Mouse (Mus musculus) monocyte, adult 2 months (primary cell): ENCODE results near the gene Fer1l4.
A peak's percentile ranks its signal among the peaks of the same experiment; 100 is the strongest.

ENCODE experiments used
- DNase-seq, 2 experiments: peaks; one replicate each; pipeline ENCODE4 v3.0.0; 2022; ENCODE audit warnings: low spot score in 2 of 2, low read depth in 1 of 2

Gene Fer1l4

GRCm38 (mm10) chr2:156018106-156018505 lies 34.6 kb downstream of the Fer1l4 start:
- no peak for DNase-seq

GRCm38 (mm10) chr2:156007888-156008532 lies 44.7 kb downstream of the Fer1l4 start, which contains the start of the genes 6430550D23Rik and Ergic3:
TSS of gene 6430550D23Rik (minus strand) at chr2:156007977.
TSS of gene Ergic3 (plus strand) at chr2:156008045.
- peak; percentile 97 to 98 for DNase-seq

DNA sequence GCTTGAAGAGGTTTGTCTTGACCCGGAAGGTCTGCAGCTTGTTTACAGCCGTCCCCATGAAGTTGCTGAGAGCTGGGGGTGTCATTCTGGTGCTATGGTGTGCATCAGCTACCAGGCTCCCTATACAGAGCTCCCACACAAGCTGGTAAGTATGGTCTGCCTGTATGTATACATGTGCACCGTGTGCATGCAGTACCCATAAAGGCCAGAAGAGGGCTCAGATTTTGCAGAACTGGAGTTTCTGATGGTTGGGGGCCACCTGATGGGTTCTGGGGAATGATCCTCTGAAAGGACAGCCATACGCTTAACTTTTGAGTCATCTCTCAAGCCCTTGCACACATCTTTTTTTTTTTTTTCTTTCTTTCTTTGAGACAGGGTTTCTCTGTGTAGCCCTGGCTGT lies 47.4 kb downstream of the Fer1l4 start:
- DNase-seq = no peak

- DNase-seq = no peak
Observed at GRCm38 (mm10) chr2:155991863-155992321, 60.9 kb downstream of the Fer1l4 start.

GRCm38 (mm10) chr2:155991151-155991550 lies 61.6 kb downstream of the Fer1l4 start:
- no peak for DNase-seq

GRCm38 (mm10) chr2:155989085-155989484 lies 63.7 kb downstream of the Fer1l4 start:
- no peak for DNase-seq

DNA sequence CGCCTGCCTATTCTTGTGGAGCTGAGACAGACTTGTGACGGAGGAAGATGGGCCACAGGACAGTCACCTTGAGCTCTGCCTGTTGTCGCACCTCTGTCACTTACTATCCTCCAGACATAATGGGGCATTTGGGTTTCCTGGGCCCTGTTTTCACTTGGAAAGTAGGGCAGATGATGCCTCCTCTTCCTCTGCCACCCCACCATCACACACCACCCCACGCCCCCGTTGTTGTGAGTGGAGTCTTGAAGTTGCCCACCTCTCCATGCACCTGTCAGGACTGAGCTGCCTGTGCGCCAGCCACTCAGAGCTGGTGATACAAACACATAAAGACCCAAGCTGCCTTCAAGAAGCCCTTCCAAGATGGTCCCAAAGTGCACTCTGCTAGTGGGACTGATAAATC lies 65.6 kb downstream of the Fer1l4 start:
- no peak for DNase-seq

DNA sequence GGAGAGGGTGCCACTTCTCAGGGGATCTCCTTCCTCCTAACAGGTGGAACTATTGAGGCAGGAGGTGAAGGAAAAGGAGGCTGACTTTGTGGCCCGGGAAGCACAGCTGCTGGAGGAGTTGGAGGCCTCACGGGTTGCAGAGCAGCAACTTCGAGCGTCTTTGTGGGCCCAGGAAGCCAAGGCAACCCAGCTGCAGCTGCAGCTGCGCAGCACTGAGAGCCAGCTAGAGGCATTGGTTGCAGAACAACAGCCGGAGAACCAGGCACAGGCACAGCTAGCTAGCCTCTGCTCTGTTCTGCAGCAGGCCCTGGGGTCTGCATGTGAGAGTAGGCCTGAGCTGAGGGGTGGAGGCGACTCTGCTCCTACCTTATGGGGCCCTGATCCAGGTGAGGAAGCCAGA lies 67.0 kb downstream of the Fer1l4 start:
- DNase-seq = no peak

DNA sequence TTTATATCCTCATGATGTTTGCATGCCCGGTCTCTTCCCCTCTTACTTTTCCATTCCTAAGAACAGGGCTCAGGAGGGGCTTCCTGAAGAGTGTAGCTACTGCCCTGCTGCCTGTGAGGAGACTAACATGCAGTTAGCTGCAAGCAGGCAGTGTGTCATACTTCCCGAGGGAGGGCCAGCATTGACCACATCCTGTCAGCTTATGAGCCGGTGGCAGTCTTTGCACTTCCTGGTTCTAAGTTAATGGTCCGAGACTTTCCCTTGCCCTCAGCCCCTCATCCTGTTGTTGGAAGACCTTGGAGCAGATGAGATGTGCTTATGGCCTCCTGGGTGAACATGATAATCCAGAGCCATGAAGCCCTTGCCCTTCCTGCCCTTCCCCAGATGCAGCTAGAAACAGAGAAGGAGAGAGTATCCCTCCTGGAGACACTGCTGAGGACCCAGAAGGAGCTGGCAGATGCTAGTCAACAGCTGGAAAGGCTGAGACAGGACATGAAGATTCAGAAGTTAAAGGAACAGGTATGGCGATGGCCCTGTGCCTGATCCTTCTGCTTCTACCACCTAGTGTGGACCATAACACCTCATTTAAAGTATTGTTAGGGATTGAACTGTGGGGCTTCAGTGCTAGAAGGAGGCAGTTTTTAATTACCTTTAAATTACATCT lies 73.3 kb downstream of the Fer1l4 start:
- DNase-seq = peak; percentile 34 to 60

DNA sequence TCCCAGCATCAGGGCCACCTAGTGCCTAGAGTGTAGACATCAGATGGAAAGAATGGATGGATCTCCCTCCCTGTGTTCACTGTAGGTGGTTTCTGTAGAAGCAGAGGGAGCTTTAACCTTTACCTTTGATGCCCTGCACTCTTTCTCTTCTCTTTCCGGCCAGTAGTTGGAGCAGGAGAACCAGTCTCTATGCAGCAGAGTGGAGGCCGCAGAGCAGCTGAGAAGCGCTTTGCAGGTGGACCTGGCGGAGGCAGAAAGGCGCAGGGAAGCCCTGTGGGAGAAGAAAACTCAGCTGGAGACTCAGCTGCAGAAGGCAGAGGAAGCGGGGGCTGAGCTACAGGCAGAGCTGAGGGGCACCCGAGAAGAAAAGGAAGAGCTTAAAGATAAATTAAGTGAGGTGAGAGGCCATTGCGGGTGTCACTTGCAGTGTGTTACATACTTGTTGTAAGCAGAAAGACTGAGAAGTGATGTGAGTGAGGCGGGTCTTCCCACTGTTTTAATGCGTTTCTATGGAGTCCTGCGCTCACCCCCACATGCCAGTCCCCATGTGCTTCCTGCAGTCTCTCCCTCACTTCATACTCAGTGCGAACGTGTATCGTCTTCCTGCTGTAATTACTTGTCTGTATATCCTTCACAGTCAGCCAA lies 78.5 kb downstream of the Fer1l4 start:
- no peak for DNase-seq

GRCm38 (mm10) chr2:155973348-155973747 lies 79.4 kb downstream of the Fer1l4 start:
- no peak for DNase-seq
